Mouse (Mus musculus) v-Abl transformed pro-B cells (cell line): ENCODE measurements around the gene Aox3.

Source experiments
- in situ Hi-C, 2 experiments: fragments of 400-800 bp; cut with MboI; formaldehyde crosslinking; loops; one replicate each; pipeline ENCODE4 v1.15.1; 2025; ENCODE audit not compliant: unreplicated experiment in 2 of 2

Aox3 gene

DNA sequence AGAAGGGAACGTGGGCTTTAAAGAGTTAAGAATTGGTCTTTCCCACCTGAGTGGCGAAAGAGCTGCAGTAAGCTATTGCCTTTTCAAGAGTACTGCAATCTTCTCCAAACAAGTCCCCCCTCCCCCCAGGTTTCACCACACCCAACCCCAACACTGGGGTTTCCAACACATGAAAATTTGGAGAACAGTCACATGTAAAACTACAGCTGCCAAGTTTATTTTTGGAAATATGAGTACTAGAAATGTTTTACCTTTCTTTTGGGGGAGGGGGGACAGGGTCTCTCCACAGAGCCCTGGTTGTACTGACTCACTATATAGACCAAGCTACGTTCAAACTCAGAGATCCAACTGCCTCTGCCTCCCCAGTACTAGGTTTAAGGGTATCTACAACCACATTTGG, 82.1 kb downstream of the Aox3 start:
- in situ Hi-C loops = no loop called here

DNA sequence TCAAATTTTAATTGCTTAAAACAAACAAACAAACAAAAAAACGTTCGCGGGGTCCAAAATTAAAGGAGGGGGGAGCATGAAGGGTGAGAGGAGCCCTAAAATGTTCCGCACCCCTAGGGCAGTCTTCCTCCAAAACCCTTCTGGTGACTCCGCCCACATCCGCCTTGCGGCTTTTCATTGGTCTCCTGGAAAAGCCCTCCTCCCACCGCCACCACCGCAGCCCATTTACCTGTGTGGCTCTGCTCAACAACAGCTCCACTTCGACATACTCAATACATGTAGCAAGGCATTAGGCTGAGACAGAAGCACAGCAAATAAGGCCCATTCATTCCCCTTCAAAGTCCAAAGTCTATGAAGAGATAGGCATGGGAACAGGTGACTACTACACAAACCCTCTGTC, 82.6 kb downstream of the Aox3 start:
- in situ Hi-C loops = no loop called here

- in situ Hi-C loops = no loop called here
Measured at GRCm38 (mm10) chr1:58197023-58197422, 84.1 kb downstream of the Aox3 start.

- in situ Hi-C loops = no loop called here
Measured at GRCm38 (mm10) chr1:58198386-58198785, 85.5 kb downstream of the Aox3 start.

DNA sequence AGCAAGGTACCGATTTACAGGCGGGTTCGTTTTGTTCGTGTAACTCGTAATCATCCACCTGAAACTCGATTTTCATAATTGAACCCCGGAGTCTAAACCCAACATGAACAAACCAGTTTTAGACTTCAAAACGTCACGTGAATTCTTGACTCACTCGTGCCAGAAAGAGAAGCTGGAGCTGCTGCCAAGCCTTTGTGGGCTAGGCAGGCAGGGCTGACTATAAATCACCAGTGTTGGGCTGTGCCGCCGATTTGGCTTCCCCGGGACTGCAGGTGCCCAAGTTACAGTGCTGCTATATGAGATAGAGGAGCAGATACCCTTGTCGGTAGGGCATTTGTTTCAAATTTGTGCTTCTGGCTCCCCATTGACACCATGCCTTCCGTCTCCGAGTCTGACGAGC, 97.3 kb downstream of the Aox3 start, which contains the start of gene Aox4:
Gene Aox4, plus strand, starts transcription at position 195 of the 400 bp plus-strand sequence.
- in situ Hi-C loops = no loop called here

- in situ Hi-C loops = no loop called here
Measured at GRCm38 (mm10) chr1:58212805-58213204, 99.9 kb downstream of the Aox3 start.

GRCm38 (mm10) chr1:58213838-58214237, 100.9 kb downstream of the Aox3 start:
- in situ Hi-C loops = no loop called here

GRCm38 (mm10) chr1:58215353-58215752, 102.4 kb downstream of the Aox3 start:
- in situ Hi-C loops = no loop called here

- in situ Hi-C loops = no loop called here
Measured at GRCm38 (mm10) chr1:58215956-58216532, 103.1 kb downstream of the Aox3 start.

GRCm38 (mm10) chr1:58221070-58221469, 108.1 kb downstream of the Aox3 start:
- in situ Hi-C loops = no loop called here

GRCm38 (mm10) chr1:58221879-58222278, 108.9 kb downstream of the Aox3 start:
- in situ Hi-C loops = no loop called here

GRCm38 (mm10) chr1:58228086-58228485, 115.2 kb downstream of the Aox3 start:
- in situ Hi-C loops = no loop called here

GRCm38 (mm10) chr1:58228916-58229315, 116.0 kb downstream of the Aox3 start:
- in situ Hi-C loops = no loop called here

DNA sequence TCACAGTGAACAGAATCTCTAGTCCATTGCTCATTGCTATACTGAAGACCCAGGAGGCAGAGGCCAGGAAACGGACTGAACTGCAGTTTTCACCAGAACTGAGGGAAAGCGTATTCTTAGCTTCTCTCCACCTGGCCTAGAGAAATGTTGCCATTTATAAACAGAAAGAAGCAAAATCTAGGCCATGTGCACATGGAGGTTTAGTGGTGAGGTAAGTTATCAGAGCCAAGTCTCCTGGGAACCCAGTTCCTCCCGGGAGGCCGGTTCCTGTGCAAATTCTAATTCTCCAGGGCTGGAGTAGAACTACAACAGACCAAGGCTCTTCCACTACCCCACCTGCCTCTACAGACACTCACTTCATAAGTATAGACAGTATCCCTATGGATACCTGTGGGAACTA, 116.8 kb downstream of the Aox3 start:
- in situ Hi-C loops = no loop called here

DNA sequence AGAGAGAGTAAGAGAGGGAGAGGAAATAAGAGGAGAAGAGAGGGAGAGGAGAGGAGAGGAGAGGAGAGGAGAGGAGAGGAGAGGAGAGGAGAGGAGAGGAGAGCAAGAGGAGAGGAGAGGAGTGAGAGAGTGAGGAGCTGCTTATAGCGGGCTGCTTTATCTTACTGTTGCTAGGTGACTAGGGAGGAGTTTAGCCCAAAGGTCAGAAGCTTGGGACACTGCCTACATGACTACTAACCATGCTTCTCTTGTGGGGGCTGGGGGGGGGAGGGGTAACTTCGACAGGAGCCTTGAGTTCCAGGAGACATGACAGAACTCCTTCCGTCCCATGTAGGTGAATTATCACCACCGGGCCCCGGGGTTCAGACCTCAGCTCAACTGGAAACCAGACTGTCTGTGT, 117.6 kb downstream of the Aox3 start:
- in situ Hi-C loops = no loop called here

DNA sequence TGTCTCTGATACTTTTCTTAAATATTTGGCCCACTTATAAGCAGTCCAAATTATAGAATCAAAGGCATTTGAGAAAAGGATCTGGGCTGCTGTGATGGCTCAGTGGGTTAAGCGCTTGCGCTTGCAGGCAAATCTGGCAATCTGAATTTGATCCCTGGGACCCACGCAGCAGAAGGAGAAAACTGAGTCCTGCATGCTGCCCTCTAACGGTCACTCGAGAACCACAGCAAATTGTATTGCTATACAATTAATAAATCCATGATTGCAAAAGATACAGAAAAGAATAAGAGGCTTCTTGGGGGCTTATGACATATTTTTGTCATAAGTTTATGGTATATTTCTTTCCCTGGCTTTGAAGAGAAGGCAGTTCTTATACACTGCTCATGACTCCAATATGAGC, 122.5 kb downstream of the Aox3 start:
- in situ Hi-C loops = no loop called here

GRCm38 (mm10) chr1:58237527-58238299, 124.8 kb downstream of the Aox3 start:
- in situ Hi-C loops = no loop called here

GRCm38 (mm10) chr1:58238440-58238839, 125.5 kb downstream of the Aox3 start:
- in situ Hi-C loops = no loop called here

GRCm38 (mm10) chr1:58238961-58239360, 126.0 kb downstream of the Aox3 start:
- in situ Hi-C loops = no loop called here

DNA sequence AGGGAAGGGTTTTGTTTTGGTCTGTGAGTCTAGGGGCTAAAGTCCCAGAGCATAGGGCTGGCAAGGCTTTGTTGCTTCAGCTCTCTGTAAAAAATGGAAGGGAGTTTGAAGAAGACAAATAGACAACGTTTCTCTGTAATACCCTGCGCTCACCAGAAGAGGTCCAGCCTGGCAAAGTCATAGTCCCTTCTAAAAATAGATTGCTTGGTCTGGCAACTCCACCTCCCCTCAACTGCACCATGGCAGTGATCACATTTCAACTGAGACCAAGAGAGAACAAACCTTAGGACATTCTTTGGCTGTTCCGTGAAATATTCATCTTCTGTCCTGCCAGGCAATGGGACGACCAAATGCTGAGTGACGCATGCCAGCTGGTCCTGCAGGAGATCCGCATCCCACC, 127.4 kb downstream of the Aox3 start:
- in situ Hi-C loops = no loop called here

DNA sequence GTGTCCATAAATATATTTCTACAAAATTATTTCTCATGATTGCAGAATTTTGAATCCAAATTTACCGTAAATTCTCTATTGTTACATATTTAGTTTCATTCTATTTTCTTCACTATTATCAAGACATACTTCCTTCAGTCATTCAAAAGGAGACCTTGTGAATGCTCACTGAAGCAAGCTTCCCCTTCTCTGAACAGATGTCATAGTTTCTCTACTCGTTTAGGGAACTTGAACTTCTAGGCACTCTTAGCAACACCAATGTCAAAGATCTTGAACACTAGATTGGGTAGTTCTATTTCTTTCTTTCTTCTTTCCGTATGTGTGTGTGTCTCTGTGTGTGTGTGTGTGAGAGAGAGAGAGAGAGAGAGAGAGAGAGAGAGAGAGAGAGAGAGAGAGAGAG, 131.6 kb downstream of the Aox3 start:
- in situ Hi-C loops = no loop called here

DNA sequence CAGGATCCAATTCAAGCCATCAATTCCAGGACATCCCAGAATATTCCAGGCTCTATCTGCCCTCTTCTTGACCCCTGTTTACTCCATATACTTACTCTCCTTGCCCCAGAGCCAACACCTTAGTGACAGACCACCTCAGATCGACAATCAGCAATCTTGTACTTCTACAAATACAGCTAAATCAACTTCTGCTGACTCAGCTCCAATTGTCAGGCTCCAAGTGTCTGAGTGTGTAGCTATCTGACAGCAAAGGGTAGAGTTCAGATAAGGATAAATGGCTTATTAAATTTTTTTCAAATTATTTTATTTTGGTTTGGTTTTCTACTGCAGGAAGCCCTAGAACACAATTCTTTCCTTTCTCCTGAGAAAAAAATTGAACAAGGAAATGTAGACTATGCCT, 135.6 kb downstream of the Aox3 start:
- in situ Hi-C loops = no loop called here
